Mouse (Mus musculus): Measurements from ENCODE around the gene Krtap3-1. TPM values are rescaled to one million over a fixed set of nuclear protein-coding genes. Genes with fewer than 3 reads are reported as not detected.
"Not testable (repeated sequence)": the region's sequence is repeated elsewhere in the genome, so short reads cannot be mapped to it uniquely, and the experiment has no call there.

Krtap3-1 gene
- not detected in 2 replicates for polyA plus RNA-seq (2016; fragmentation: Nextera tagmentation; extraction: Ambion mirVana)

- no peak within 1 kb of the TSS for H3K9ac ChIP-seq
- no peak within 1 kb of the TSS for H3K4me3 ChIP-seq
- H3K27ac ChIP-seq (ENCODE audit: poor library complexity, severe bottlenecking) = no peak within 1 kb of the TSS
- H3K36me3 ChIP-seq = no peaks in the 10 kb centered on the region
- no peaks in the 10 kb centered on the region for H3K9me3 ChIP-seq (replicated peaks)
- no peak for ATAC-seq (ENCODE audit: insufficient number of reproducible peaks, low FRiP score)
- H3K4me2 ChIP-seq = no peak within 1 kb of the TSS
- 93% methylated on average over 7 of the region's 7 CpGs for WGBS
- no peaks in the 10 kb centered on the region for H3K27me3 ChIP-seq (replicated peaks)
- H3K4me1 ChIP-seq (replicated peaks) = no peaks in the 10 kb centered on the region
These were observed at the start of gene Krtap3-1 for GRCm38 (mm10) chr11:99566530-99566929. Gene Krtap3-1, minus strand, starts transcription at chr11:99566630.

- H3K9ac ChIP-seq = no peak within 1 kb of the TSS
- H3K27me3 ChIP-seq (replicated peaks) = no peaks in the 10 kb centered on the region
- no peaks in the 10 kb centered on the region for H3K36me3 ChIP-seq
- no peak within 1 kb of the TSS for H3K27ac ChIP-seq (ENCODE audit: poor library complexity, severe bottlenecking)
- no peak within 1 kb of the TSS for H3K4me3 ChIP-seq
- ATAC-seq (ENCODE audit: insufficient number of reproducible peaks, low FRiP score) = no peak
- H3K9me3 ChIP-seq (replicated peaks) = no peaks in the 10 kb centered on the region
- 53% methylated on average over 3 of the region's 3 CpGs for WGBS
- H3K4me2 ChIP-seq = no peak within 1 kb of the TSS
- no peaks in the 10 kb centered on the region for H3K4me1 ChIP-seq (replicated peaks)
These were observed 48.5 kb upstream of the Krtap3-1 start, which contains the start of gene Krtap2-4 for GRCm38 (mm10) chr11:99614796-99615363. Gene Krtap2-4, minus strand, starts transcription at chr11:99614846.

- 54% methylated on average over 1 of the region's 2 CpGs for WGBS
- not testable (repeated sequence) for H3K4me1 ChIP-seq (replicated peaks); ATAC-seq (ENCODE audit: insufficient number of reproducible peaks, low FRiP score); H3K4me3 ChIP-seq; H3K27me3 ChIP-seq (replicated peaks); H3K9ac ChIP-seq; H3K36me3 ChIP-seq; H3K4me2 ChIP-seq; H3K27ac ChIP-seq (ENCODE audit: poor library complexity, severe bottlenecking); H3K9me3 ChIP-seq (replicated peaks)
These were observed 43.7 kb upstream of the Krtap3-1 start, which contains the start of gene Gm11937 for GRCm38 (mm10) chr11:99610089-99610488. Gene Gm11937, minus strand, starts transcription at chr11:99610189.

GRCm38 (mm10) chr11:99609126-99609525 is 42.7 kb upstream of the Krtap3-1 start:
- Histone ChIP-seq H3K27ac (ENCODE audit: poor library complexity, severe bottlenecking) (no peak overlapping the region), H3K9ac (no peak overlapping the region), H3K4me1 (replicated peaks) (no peaks in the 10 kb centered on the region), H3K36me3 (no peaks in the 10 kb centered on the region), H3K9me3 (replicated peaks) (no peaks in the 10 kb centered on the region), H3K27me3 (replicated peaks) (no peaks in the 10 kb centered on the region; the same call in 1 of the 2 replicates), H3K4me2 (no peak overlapping the region), H3K4me3 (no peak overlapping the region)
- no peak for ATAC-seq (ENCODE audit: insufficient number of reproducible peaks, low FRiP score)
- 62% methylated on average over 1 of the region's 1 CpGs for WGBS

GRCm38 (mm10) chr11:99603208-99603607 is 36.8 kb upstream of the Krtap3-1 start, which contains the start of gene Gm11938:
Gene Gm11938, minus strand, starts transcription at chr11:99603308.
- not testable (repeated sequence) for H3K4me2 ChIP-seq; H3K27me3 ChIP-seq (replicated peaks); H3K27ac ChIP-seq (ENCODE audit: poor library complexity, severe bottlenecking); H3K36me3 ChIP-seq; H3K4me3 ChIP-seq; H3K4me1 ChIP-seq (replicated peaks); H3K9me3 ChIP-seq (replicated peaks); ATAC-seq (ENCODE audit: insufficient number of reproducible peaks, low FRiP score); H3K9ac ChIP-seq
- 59% methylated on average over 1 of the region's 1 CpGs for WGBS

- 74% methylated on average over 6 of the region's 6 CpGs for WGBS
- ATAC-seq (ENCODE audit: insufficient number of reproducible peaks, low FRiP score); H3K4me1 ChIP-seq (replicated peaks); H3K9ac ChIP-seq; H3K36me3 ChIP-seq; H3K9me3 ChIP-seq (replicated peaks); H3K27ac ChIP-seq (ENCODE audit: poor library complexity, severe bottlenecking); H3K4me3 ChIP-seq; H3K27me3 ChIP-seq (replicated peaks); H3K4me2 ChIP-seq: not testable (repeated sequence)
These were observed 31.3 kb upstream of the Krtap3-1 start, which contains the start of gene Krtap9-3 for GRCm38 (mm10) chr11:99597742-99598141. Gene Krtap9-3, minus strand, starts transcription at chr11:99598105.

GRCm38 (mm10) chr11:99590981-99591380 is 24.6 kb upstream of the Krtap3-1 start, which contains the start of gene Krtap1-3:
Gene Krtap1-3, minus strand, starts transcription at chr11:99591339.
- Histone ChIP-seq H3K27me3 (replicated peaks) (0 out of 2 replicates have a peak, but pooled peaks cover 4% of the 10 kb centered on the region), H3K9ac (no peak within 1 kb of the TSS), H3K27ac (ENCODE audit: poor library complexity, severe bottlenecking) (no peak within 1 kb of the TSS), H3K4me2 (no peak within 1 kb of the TSS), H3K4me3 (no peak within 1 kb of the TSS), H3K9me3 (replicated peaks) (no peaks in the 10 kb centered on the region), H3K36me3 (no peaks in the 10 kb centered on the region), H3K4me1 (replicated peaks) (no peaks in the 10 kb centered on the region)
- WGBS = 76% methylated on average over 6 of the region's 6 CpGs
- no peak for ATAC-seq (ENCODE audit: insufficient number of reproducible peaks, low FRiP score)

- H3K4me2 ChIP-seq = no peak overlapping the region
- no peaks in the 10 kb centered on the region for H3K4me1 ChIP-seq (replicated peaks)
- no peaks in the 10 kb centered on the region for H3K36me3 ChIP-seq
- H3K27me3 ChIP-seq (replicated peaks) = 0 out of 2 replicates have a peak, but pooled peaks cover 3% of the 10 kb centered on the region
- no peak overlapping the region for H3K4me3 ChIP-seq
- ATAC-seq (ENCODE audit: insufficient number of reproducible peaks, low FRiP score) = no peak
- H3K27ac ChIP-seq (ENCODE audit: poor library complexity, severe bottlenecking) = no peak overlapping the region
- H3K9me3 ChIP-seq (replicated peaks) = no peaks in the 10 kb centered on the region
- WGBS = 81% methylated on average over 7 of the region's 7 CpGs
- no peak overlapping the region for H3K9ac ChIP-seq
These were observed 18.7 kb upstream of the Krtap3-1 start for GRCm38 (mm10) chr11:99585096-99585495.

- 69% methylated on average over 5 of the region's 5 CpGs for WGBS
- no peak within 1 kb of the TSS for H3K4me2 ChIP-seq
- no peak within 1 kb of the TSS for H3K9ac ChIP-seq
- H3K27ac ChIP-seq (ENCODE audit: poor library complexity, severe bottlenecking) = no peak within 1 kb of the TSS
- 0 out of 2 replicates have a peak, but pooled peaks cover 3% of the 10 kb centered on the region for H3K27me3 ChIP-seq (replicated peaks)
- no peak within 1 kb of the TSS for H3K4me3 ChIP-seq
- no peaks in the 10 kb centered on the region for H3K36me3 ChIP-seq
- H3K9me3 ChIP-seq (replicated peaks) = no peaks in the 10 kb centered on the region
- ATAC-seq (ENCODE audit: insufficient number of reproducible peaks, low FRiP score) = no peak
- H3K4me1 ChIP-seq (replicated peaks) = no peaks in the 10 kb centered on the region
These were observed 16.8 kb upstream of the Krtap3-1 start, which contains the start of gene Krtap1-4 for GRCm38 (mm10) chr11:99583245-99583704. Gene Krtap1-4, minus strand, starts transcription at chr11:99583654.

- ATAC-seq (ENCODE audit: insufficient number of reproducible peaks, low FRiP score) = no peak
These were observed 15.1 kb upstream of the Krtap3-1 start for GRCm38 (mm10) chr11:99581564-99581963.

GRCm38 (mm10) chr11:99581051-99581450 is 14.6 kb upstream of the Krtap3-1 start:
- Histone ChIP-seq H3K4me1 (replicated peaks) (no peaks in the 10 kb centered on the region), H3K27me3 (replicated peaks) (0 out of 2 replicates have a peak, but pooled peaks cover 3% of the 10 kb centered on the region), H3K4me3 (no peak overlapping the region), H3K9me3 (replicated peaks) (no peaks in the 10 kb centered on the region), H3K36me3 (no peaks in the 10 kb centered on the region), H3K4me2 (no peak overlapping the region), H3K9ac (no peak overlapping the region), H3K27ac (ENCODE audit: poor library complexity, severe bottlenecking) (no peak overlapping the region)
- WGBS = 86% methylated on average over 5 of the region's 5 CpGs
- no peak for ATAC-seq (ENCODE audit: insufficient number of reproducible peaks, low FRiP score)

More at GRCm38 (mm10) chr11:99581564-99581963, 15.1 kb upstream of the Krtap3-1 start:
- no peaks in the 10 kb centered on the region for H3K4me1 ChIP-seq (replicated peaks)
- no peaks in the 10 kb centered on the region for H3K9me3 ChIP-seq (replicated peaks)
- 0 out of 2 replicates have a peak, but pooled peaks cover 3% of the 10 kb centered on the region for H3K27me3 ChIP-seq (replicated peaks)
- H3K36me3 ChIP-seq = no peaks in the 10 kb centered on the region
- 77% methylated on average over 6 of the region's 6 CpGs for WGBS
- H3K4me3 ChIP-seq = no peak overlapping the region
- no peak overlapping the region for H3K4me2 ChIP-seq
- no peak overlapping the region for H3K27ac ChIP-seq (ENCODE audit: poor library complexity, severe bottlenecking)
- H3K9ac ChIP-seq = no peak overlapping the region
